Mouse (Mus musculus) retina, adult 2 months (tissue): ENCODE measurements around the gene Dpp6.

Experiments
- DNase-seq: peaks from one replicate; pipeline ENCODE4 v3.0.0-alpha.2; 2012; ENCODE audit warnings: low read depth, low spot score

The Dpp6 gene

DNA sequence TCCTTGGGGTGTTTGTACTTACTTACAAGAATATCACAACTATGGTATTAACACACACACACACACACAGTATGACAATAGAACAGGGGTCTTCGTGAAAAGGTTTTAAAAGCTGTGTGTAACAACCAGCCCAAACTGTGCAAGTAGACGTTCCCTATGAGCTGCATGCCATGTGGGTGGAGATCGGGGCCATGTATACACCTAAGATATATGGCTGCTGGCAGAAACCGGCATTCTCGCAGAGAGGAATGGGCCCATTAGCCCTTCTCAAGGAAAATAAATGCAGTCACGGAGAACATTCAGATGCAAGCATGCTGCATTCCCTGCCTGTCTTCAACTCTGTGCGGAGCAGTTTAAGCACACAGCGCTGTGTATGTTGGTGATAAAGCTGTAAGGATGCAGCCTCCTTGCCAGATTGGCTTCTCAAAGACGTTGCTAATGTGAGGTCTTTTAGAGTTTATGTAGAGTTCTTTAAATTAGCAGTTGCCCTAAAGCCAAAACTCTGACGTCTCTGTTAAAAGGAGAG is 461.2 kb downstream of the Dpp6 start:
- DNase-seq = no peak

GRCm38 (mm10) chr5:27286876-27287275 is 469.9 kb downstream of the Dpp6 start:
- no peak for DNase-seq

DNA sequence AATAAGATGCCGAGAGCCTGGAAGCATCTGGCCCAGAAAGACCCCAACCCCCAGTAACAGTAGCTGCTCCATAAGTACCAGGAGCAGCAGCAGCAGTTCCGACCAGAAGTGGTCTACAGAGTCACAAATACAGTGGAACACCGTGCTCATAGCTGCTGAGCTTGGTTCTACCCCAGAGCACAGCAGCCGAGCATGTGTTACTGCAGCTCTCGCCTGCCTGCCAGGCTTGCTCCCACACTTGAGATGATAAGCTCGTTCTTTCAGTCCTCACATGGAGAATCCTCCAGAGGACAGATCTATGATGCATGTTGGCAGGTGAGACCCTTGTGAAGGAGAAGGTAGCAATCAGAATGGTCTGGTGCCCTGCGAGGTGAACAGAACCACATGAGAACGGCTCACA is 474.4 kb downstream of the Dpp6 start:
- DNase-seq = no peak

GRCm38 (mm10) chr5:27292236-27292635 is 475.2 kb downstream of the Dpp6 start:
- no peak for DNase-seq

GRCm38 (mm10) chr5:27304115-27304514 is 487.1 kb downstream of the Dpp6 start:
- DNase-seq = no peak

DNA sequence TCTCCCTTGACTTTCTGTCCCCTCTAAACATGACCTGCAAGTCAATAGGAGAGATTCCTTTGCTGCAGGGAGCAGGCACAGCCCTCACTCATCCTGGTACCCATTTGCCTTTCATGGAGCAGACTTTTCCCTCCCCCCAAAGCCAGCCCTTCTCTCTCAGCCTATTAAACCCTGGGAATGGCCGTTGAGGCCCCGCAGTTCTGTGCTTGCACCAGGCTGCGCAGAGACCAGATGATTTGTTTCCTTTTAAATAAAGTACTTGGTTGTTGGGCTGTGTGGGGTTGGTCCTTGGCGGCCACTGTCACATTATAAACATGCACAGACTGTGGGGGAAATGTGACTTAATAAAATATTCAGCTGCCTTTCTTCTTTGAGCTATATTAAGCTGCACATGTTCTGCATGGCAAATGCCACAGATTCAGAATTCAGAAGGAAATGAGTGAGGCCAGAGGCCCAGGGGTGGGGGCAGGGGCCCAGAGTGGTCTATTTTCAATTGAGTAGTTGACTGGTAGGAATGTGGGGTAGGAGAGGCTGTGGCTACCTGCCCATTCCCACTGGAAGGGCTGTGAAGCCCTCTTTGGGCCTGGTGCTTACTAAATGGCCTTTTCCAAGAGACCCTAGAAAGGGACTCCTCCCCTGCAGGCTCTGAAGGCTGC is 489.6 kb downstream of the Dpp6 start:
- no peak for DNase-seq

DNA sequence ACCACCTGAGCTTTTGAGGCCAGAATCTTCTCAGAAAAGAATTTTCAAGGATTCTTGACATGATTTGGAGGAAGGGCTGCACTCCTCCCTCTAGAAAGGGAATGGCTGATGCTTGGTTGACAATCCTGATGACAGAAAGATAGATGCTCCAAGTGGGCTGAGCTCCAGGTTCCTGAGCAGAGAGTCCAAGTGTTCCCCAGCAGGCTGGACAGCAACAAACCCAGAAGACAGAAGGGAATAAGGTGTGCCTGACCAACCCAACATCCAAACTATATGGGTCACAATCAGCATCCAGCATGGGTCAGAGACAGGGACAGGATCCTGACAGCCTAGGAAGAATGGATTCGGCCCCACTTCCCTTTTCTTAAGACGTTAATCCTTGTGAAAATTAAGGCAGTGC is 493.2 kb downstream of the Dpp6 start:
- DNase-seq = no peak

GRCm38 (mm10) chr5:27316674-27317073 is 499.7 kb downstream of the Dpp6 start:
- DNase-seq = no peak

- no peak for DNase-seq
Observed at GRCm38 (mm10) chr5:27317264-27317663, 500.3 kb downstream of the Dpp6 start.

DNA sequence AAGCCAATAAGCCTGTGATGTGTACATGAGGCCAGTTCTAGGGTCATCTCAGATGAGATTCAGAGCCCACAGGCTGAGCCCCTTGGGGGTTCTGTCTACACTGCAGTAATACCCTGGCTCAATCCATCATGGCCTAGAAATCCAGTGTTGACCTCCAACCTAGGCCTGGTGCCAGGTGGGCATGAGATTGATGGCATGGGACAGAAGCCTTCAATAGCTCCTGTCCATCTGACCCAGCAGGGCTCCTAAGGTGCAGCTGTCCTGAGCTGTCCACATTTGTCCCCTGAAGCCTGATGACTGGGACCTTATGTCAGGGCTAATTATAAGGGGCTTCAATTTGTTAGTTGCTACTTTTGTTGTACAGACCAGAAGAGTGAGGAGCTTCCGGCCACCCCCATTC is 500.8 kb downstream of the Dpp6 start:
- no peak for DNase-seq

DNA sequence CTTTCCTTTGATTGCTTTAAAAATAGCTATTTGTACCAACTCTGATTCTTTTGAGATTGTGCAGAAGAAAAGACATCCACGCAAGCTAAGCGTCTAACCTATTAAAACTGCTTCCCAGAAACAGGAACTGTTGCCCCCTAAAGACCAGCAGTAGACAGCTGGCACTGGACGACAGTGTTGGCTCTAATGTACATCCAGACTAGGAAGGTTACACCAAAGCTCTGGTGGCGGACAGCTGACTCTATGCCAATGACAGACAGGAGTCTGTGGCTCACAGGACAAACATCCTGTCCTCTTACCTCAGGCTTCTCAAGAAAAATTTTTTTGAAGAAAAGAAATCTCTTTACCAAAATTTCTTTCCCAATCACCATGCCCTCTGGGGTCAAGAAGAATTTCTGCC is 502.7 kb downstream of the Dpp6 start:
- DNase-seq = no peak

- no peak for DNase-seq
Observed at GRCm38 (mm10) chr5:27322895-27323792, 506.1 kb downstream of the Dpp6 start.

- no peak for DNase-seq
Observed at GRCm38 (mm10) chr5:27324346-27324928, 507.4 kb downstream of the Dpp6 start.

DNA sequence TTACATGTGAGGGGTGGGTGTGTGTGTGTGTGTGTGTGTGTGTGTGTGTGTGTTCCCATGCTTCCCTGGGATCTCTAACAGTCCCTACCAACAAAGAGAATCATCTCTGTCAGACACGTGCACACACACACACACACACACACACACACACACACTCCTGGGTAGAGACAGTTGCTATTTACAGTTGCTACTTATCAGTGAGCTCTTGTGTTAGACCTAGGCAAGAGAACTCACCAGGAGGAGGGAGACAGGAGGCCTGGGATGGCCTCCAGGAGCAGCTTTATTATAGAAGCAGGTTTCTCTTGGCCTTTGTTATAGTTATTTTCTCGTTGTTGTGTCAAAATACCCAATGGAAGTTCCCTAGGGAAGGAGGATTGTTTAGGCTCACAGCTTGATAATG is 519.7 kb downstream of the Dpp6 start:
- no peak for DNase-seq

DNA sequence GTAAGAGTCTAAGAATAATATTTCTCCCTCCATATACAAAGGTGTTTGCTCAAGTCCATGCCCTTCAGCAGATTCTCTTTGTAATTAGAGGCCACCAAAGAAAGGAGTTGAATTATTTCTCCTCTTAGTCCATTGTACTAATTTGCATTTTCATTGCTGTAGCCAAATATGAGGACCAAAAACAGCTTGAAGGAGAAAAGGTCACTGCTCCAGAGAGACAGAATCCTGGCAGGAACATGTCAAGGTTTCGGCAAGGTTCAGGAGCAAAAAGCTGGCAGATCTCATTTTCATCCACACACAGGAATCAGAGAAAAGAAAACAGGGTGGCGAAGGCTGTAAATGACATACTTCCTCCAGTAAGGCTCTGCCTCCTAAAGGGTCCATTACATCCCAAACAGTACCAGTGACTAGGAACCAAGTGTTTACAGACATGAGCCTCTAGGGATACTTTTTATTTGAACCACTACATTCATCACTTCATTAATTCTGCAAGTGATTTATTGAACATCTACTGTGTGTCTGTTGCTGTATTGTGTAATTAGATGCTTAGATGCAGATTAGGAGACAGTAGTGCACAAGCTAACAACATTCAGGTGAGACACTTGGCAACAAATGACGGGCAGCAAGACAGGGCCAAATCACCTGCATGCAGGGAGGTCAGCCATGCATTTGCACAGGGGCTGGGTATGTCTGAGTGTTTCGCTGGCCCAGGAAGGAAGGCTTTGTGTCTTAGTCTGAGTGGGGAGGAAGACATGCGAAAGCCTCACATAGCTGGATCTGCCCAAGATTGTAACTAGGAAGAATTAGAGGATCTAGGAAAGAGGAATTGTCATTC is 522.4 kb downstream of the Dpp6 start:
- DNase-seq = no peak

DNA sequence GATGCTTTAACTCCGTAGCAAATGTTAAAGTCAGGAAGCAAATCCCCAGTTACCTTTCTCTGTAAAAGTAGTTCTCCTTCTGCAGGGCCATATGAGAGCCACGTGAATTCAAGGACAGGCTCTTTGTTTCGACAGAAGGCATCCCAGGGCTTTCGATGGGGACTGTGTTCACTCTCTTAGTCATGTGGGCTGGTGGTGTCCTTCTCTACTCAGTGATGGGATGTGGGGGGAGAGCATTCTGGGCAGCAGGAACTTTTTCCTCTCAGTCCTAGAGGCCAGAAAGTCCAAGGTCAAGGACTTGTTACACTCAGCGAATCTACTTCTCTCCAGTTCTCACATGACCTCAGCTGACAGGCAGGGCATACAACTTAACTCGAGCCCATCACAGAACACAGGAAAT is 525.3 kb downstream of the Dpp6 start:
- DNase-seq = no peak

- DNase-seq = no peak
Observed at GRCm38 (mm10) chr5:27343626-27344025, 526.6 kb downstream of the Dpp6 start.

DNA sequence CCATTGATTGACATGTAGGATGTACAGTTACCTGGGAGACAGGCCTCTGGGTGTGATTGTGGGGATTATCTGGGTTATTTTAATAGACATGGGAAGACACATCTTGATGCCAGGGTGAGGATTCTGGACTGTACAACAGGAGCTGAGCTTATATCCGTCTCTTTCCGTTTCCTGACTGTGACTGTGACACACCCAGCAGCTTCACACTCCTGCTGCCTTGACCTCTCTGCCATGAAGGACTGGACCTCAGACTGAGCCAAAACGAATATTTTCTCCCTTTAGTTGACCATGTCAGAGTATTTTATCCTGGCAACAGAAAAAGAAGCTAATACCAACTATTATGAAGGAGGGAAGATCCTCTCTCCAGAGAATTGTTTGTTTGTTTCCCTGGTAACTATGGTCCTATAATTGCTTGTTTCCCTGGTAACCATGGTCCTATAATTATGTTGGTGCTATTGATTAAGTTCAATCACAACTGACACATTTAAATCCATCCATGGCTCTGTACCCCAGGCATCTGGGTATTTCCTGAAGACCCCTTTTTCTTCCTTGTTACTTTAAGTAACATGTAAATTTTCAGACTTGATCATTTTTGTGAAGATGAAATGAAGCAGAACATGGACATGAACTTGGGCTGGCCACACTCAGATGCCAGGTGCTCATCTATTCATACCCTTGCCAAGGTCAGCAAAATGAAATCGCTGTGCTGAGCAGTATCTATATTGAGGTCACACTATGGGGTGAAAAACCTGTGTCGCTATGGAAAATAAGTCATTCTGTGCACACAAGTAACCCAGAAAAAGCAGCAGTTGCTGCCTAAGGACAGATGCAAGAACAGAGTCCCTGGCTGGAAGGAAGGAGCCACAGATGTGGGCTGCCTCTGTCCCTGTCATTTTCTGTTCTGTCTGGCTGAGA is 531.4 kb downstream of the Dpp6 start:
- no peak for DNase-seq

- DNase-seq = no peak
Observed at GRCm38 (mm10) chr5:27357630-27358029, 540.6 kb downstream of the Dpp6 start.

GRCm38 (mm10) chr5:27365946-27366345 is 548.9 kb downstream of the Dpp6 start:
- DNase-seq = no peak

DNA sequence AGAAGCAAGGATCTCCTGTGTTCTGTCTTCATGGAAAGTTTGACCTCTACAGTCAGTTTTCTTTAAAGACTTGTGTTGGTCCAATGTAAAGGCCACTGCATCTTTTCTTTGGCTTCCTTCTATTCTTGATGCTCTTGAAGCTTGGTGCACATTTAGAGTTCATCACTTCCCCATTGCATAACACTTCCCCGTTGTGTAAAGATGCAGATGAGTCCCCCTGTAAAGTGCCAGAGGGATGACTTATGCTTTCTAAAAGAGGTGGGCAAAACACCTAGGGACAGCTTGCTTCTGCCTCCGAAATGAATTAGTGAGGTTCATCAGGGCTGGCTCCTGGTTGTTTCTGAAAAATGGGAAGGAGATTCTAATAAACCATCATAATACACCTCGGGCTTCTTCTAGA is 553.8 kb downstream of the Dpp6 start:
- no peak for DNase-seq
